Mouse (Mus musculus) heart, embryonic 12.5 days (tissue): ENCODE data around the gene Ccdc162. TPM values are rescaled to one million over a fixed set of nuclear protein-coding genes. Genes with fewer than 3 reads are reported as not detected.

Experiments
- ATAC-seq: fragments of 200-750 bp; cut with Nextera tagmentation; 2 replicates; pipeline ENCODE4 v1.8.0; 2017; ENCODE audit warnings: moderate TSS enrichment, moderate library complexity; ENCODE audit not compliant: insufficient number of reproducible peaks, low FRiP score
- H3K27ac ChIP-seq: fragments of 300-500 bp; sonication (generic); 2 replicates; pipeline ENCODE4 v1.5.1; 2016; ENCODE audit warnings: mild to moderate bottlenecking, moderate library complexity; ENCODE audit not compliant: poor library complexity, severe bottlenecking
- H3K27me3 ChIP-seq: fragments of 300-500 bp; sonication (generic); replicated peaks from 2 replicates; pipeline ENCODE4 v1.6.1; 2016; ENCODE audit warnings: mild to moderate bottlenecking, moderate library complexity
- H3K36me3 ChIP-seq: fragments of 300-500 bp; sonication (generic); 2 replicates; pipeline ENCODE4 v1.6.1; 2016; ENCODE audit warnings: mild to moderate bottlenecking, moderate library complexity
- H3K4me1 ChIP-seq: fragments of 300-500 bp; sonication (generic); replicated peaks from 2 replicates; pipeline ENCODE4 v1.6.1; 2016; ENCODE audit warnings: mild to moderate bottlenecking
- H3K4me2 ChIP-seq: fragments of 300-500 bp; sonication (generic); 2 replicates; pipeline ENCODE4 v1.6.1; 2016; ENCODE audit warnings: mild to moderate bottlenecking, moderate library complexity
- H3K4me3 ChIP-seq: fragments of 300-500 bp; sonication (generic); 2 replicates; pipeline ENCODE4 v1.5.1; 2016; ENCODE audit warnings: mild to moderate bottlenecking
- H3K9ac ChIP-seq: fragments of 300-500 bp; sonication (generic); 2 replicates; pipeline ENCODE4 v1.6.1; 2016; ENCODE audit warnings: mild to moderate bottlenecking, moderate library complexity
- H3K9me3 ChIP-seq: fragments of 300-500 bp; sonication (generic); replicated peaks from 2 replicates; pipeline ENCODE4 v1.6.1; 2016; ENCODE audit warnings: mild to moderate bottlenecking, moderate library complexity
- WGBS: fragments of 180-500 bp; shearing (Covaris S2); methylation state at CpG from one replicate; pipeline ENCODE4 v1.1.7; 2016; 5-methylcytosine and 5-hydroxymethylcytosine counted together
- polyA plus RNA-seq: library from polyadenylated mRNA; unstranded; fragments of >200 nt; fragmentation: Nextera tagmentation; extraction: Ambion mirVana; gene quantifications from 2 replicates; pipeline ENCODE4 v1.2.1, GENCODE M21; 2016

The Ccdc162 gene
- polyA plus RNA-seq, 1 experiment from 2014 or later, result 0.34 TPM

DNA sequence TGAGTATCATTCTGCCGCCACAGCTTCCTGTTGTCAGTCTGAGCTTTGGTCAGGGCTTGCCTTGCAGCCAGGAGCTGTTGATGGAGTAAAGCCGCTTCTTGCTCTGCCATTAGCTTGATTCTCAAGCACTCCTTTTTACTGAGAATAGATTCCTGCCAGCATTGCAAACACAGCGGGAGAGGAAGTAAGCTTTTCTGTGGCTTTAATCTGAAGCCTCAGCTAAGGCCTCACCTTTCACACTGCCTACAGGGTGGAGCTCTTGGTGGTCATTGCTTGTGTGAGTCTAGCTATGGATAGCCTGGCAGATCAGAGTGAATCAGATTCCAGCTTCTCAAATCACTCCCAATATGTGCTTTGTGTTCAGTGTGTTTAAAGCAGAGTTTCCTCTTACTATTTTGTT lies 164.1 kb downstream of the Ccdc162 start:
- WGBS, result 35% methylated on average over 3 of the region's 3 CpGs
- H3K27me3 ChIP-seq, result no peaks in the 10 kb centered on the region
- H3K36me3 ChIP-seq, result no peaks in the 10 kb centered on the region
- no peak overlapping the region for H3K4me3 ChIP-seq
- peaks cover 7% of the 10 kb centered on the region for H3K9me3 ChIP-seq
- H3K27ac ChIP-seq, result no peak overlapping the region
- no peak overlapping the region for H3K4me2 ChIP-seq
- ATAC-seq, result no peak
- H3K4me1 ChIP-seq, result peaks cover 15% of the 10 kb centered on the region; the same call in 1 of the 2 replicates
- no peak overlapping the region for H3K9ac ChIP-seq

DNA sequence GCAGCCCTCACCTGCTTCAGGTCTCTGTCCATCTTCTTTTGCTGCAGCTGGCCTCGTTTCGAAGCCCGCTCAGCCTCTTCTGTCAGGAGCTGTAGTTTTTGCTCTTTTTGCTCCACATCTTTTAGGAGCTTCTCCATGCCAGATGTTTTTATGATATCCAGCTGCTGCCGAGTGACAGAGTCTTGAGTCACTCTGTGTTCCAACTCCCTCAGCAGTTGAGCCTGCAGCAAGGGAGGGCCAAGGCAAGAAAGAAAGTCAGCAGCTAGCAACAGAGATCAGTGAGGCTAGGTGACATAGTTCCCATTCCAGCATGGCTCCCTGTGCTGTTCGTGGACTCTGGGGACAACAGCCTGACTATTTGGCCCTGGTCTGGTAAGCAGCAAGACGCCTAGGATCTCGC lies 165.7 kb downstream of the Ccdc162 start:
- WGBS, result 81% methylated on average over 7 of the region's 7 CpGs
- no peak overlapping the region for H3K27ac ChIP-seq
- no peak overlapping the region for H3K9ac ChIP-seq
- H3K4me1 ChIP-seq, result peaks cover 15% of the 10 kb centered on the region; the same call in 1 of the 2 replicates
- no peaks in the 10 kb centered on the region for H3K36me3 ChIP-seq
- no peak for ATAC-seq
- no peak overlapping the region for H3K4me2 ChIP-seq
- peaks cover 7% of the 10 kb centered on the region for H3K9me3 ChIP-seq
- no peak overlapping the region for H3K4me3 ChIP-seq
- no peaks in the 10 kb centered on the region for H3K27me3 ChIP-seq

DNA sequence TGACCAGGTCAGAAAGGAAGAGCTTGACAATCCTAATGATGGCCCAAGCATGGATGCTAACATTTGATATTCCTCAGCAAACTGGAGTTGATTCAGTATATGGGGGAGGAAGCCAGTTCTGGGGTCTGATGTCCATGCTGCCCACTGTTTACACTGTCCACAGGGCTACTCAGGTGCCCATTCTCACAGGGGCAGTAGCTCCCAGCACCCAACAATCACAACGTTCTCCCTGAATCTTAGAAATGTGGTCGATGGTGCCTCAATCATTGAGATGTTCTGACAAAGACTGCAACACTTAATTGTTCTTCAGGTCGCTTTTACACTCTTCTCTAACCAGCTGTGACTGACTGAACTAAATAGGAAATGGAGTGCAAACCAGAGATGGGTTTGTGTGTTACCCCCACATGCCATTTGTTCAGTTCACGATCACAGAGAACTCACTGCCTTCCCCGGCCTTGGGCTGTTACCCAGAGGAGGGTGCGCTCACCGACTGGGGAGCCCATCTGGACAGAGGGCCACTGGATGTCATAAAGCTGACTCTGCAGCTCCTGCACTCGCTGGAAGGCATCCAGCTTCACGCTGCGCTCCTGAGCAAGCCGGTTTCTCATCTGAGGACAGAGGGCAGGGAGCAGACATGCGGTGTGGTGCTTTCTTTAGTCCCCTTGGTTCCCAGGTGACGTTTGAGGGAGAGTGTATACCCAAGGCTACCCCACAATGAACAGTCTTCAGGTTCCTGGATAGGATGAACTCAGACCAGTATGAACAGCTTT lies 169.9 kb downstream of the Ccdc162 start:
- H3K36me3 ChIP-seq, result no peaks in the 10 kb centered on the region
- H3K4me3 ChIP-seq, result no peak overlapping the region
- WGBS, result 61% methylated on average over 13 of the region's 13 CpGs
- H3K9me3 ChIP-seq, result peaks cover 7% of the 10 kb centered on the region
- no peak overlapping the region for H3K4me2 ChIP-seq
- no peak for ATAC-seq
- no peak overlapping the region for H3K9ac ChIP-seq
- H3K27ac ChIP-seq, result no peak overlapping the region
- no peaks in the 10 kb centered on the region for H3K27me3 ChIP-seq
- H3K4me1 ChIP-seq, result peaks cover 10% of the 10 kb centered on the region

DNA sequence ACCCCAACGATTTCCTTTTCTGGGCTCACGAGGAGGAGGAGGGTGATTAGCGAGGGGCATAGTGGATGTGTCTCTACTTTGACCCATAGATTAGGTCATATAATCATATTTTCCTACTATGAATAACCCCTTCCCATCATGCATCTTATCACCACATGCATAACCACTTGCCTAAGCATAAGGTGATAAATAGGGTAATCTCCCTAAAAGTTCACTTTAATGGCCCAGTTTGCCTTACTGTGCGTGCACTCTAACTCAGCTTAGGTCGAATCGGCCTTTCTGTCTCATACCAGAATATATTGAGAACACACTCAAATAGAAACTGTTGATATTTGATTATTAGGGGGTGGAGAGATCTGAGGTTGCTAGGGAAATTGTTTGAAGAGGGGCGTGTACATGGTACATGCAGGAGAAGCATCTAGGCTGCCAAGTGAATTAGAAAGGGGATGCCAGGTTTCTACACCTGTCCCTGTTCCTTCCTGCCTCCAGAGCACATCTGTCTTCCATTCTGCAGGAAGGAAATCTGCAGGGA lies 171.1 kb downstream of the Ccdc162 start:
- H3K4me3 ChIP-seq, result no peak overlapping the region
- ATAC-seq, result no peak
- H3K9ac ChIP-seq, result no peak overlapping the region
- no peaks in the 10 kb centered on the region for H3K36me3 ChIP-seq
- no peak overlapping the region for H3K27ac ChIP-seq
- H3K4me2 ChIP-seq, result no peak overlapping the region
- H3K4me1 ChIP-seq, result peaks cover 10% of the 10 kb centered on the region
- H3K27me3 ChIP-seq, result no peaks in the 10 kb centered on the region
- H3K9me3 ChIP-seq, result peaks cover 7% of the 10 kb centered on the region
- WGBS, result 55% methylated on average over 7 of the region's 7 CpGs

DNA sequence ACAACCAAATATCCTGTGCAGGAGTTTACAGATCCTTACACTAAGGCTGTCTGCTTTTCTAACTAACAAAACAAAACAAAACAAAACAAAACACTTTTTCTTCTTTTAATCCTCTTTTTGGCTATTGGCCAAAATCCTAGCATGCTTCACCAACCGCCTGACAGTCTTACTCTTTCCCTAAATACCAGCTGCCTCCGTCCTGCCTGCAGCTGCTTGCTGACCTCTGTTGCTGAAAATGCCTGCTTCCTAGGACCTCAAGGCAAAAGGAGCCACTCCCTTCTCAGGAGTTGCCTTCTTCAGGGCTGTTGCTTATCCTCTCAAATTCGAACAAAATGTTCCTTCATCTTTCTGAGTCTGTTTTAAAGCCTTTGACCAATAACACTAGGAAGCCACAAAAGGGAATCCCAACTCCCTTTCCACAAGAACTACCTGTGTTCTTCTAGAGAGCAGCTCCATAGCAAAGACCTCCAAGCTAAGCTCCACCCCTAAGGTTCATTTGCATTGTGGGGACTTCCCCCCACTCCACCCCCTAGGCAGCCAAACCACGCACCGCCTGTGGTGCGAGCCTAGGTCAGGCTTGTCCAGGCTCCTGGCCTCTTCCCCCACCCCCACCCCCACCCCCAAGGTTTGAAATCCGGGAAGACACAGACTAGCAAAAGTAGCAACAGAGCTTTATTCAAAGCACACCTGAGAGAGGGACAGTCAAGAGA lies 171.8 kb downstream of the Ccdc162 start:
- Histone ChIP-seq H3K9ac (no peak overlapping the region), H3K27me3 (no peaks in the 10 kb centered on the region), H3K4me1 (peaks cover 10% of the 10 kb centered on the region), H3K4me3 (no peak overlapping the region), H3K9me3 (peaks cover 5% of the 10 kb centered on the region), H3K27ac (no peak overlapping the region), H3K36me3 (no peaks in the 10 kb centered on the region), H3K4me2 (no peak overlapping the region)
- no peak for ATAC-seq
- 7% methylated on average over 7 of the region's 7 CpGs for WGBS

DNA sequence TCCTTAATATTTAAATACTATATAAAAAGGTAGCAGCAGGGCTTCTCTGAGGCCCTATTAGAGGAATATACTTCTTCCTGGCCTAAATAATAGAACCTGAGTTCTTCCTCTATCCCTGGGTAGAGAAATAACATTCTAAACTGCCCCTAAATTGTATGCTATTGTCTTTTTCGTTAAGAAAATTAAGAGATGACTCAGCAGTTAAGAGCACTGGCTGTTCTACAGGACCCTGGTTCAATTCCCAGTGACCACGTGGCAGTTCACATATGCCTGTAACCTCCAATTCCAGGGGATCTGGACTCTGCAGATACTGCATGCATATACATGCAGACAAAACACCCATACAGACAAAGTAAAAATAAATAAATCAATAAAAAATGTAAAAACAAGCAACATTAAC lies 172.6 kb downstream of the Ccdc162 start:
- 59% methylated on average over 2 of the region's 2 CpGs for WGBS
- Histone ChIP-seq H3K9ac (no peak overlapping the region), H3K4me2 (no peak overlapping the region), H3K36me3 (0 out of 2 replicates have a peak, but pooled peaks cover 5% of the 10 kb centered on the region), H3K4me3 (no peak overlapping the region), H3K27me3 (no peaks in the 10 kb centered on the region), H3K4me1 (peaks cover 10% of the 10 kb centered on the region), H3K9me3 (no peaks in the 10 kb centered on the region), H3K27ac (no peak overlapping the region)
- ATAC-seq, result no peak

DNA sequence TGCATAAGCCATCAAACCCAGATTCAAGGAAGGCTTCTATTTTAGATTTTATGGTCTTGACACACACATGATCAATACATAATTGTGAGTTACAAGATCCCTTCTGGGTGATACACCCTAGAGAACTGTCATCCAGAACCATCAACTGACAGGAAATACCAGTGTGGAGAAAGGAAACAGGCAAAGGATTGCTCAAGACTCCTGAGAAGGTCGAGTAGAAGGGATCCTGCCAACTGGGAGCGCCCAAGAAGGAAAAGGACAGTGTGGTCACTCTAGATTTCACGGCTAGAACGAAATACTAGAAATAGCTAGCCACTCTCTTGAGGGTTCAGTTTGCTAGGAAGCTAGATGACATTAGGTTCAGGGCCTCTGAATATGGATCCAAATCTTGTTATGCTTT lies 173.0 kb downstream of the Ccdc162 start:
- peaks cover 10% of the 10 kb centered on the region for H3K4me1 ChIP-seq
- H3K9ac ChIP-seq, result no peak overlapping the region
- H3K36me3 ChIP-seq, result 0 out of 2 replicates have a peak, but pooled peaks cover 5% of the 10 kb centered on the region
- 78% methylated on average over 4 of the region's 4 CpGs for WGBS
- no peaks in the 10 kb centered on the region for H3K9me3 ChIP-seq
- ATAC-seq, result no peak
- H3K27ac ChIP-seq, result no peak overlapping the region
- no peak overlapping the region for H3K4me2 ChIP-seq
- H3K4me3 ChIP-seq, result no peak overlapping the region
- no peaks in the 10 kb centered on the region for H3K27me3 ChIP-seq

DNA sequence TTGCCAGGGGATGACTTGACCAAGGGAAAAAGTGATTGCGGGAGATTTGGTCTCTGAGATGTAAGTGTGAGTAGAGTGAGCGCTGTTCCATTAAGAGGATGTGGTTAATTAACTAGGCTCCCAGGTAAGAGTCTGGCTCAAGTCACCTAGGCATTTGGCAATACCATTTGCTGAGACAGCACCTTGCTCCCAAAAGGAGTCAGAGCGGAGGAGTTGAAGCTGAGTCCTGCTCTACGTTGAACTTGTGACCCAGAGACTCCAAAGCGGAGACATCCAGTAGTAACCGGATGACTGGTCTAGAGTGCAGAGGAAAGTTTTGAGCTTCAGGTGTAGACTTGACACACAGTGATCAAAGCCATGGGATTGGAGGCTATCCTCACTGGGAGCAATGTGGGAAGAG lies 174.4 kb downstream of the Ccdc162 start:
- H3K4me3 ChIP-seq, result no peak overlapping the region
- no peak overlapping the region for H3K9ac ChIP-seq
- H3K9me3 ChIP-seq, result no peaks in the 10 kb centered on the region
- ATAC-seq, result no peak
- no peak overlapping the region for H3K27ac ChIP-seq
- H3K4me2 ChIP-seq, result no peak overlapping the region
- 91% methylated on average over 6 of the region's 6 CpGs for WGBS
- H3K27me3 ChIP-seq, result no peaks in the 10 kb centered on the region
- H3K36me3 ChIP-seq, result peaks cover 16% of the 10 kb centered on the region
- peaks cover 10% of the 10 kb centered on the region for H3K4me1 ChIP-seq

DNA sequence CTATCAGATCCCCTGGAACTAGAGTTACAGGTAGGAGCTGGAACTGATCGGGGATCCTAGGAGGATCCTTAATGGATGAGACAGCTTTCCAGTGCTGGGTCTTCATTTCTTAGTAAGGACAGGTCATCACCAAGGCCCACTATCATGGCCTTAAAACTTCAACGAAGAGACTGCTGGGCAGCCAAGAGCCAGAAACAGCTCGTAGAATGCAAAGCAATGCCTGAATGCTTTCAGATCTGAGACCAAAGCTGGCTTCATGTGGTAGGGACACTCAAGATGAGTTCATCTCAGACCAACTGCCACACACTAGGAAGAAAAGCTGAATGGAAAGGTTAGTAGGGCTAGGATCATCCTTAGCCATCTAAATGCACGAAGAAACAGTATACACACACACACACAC lies 177.4 kb downstream of the Ccdc162 start:
- Histone ChIP-seq H3K4me3 (no peak overlapping the region), H3K9ac (no peak overlapping the region), H3K27me3 (no peaks in the 10 kb centered on the region), H3K36me3 (peaks cover 45% of the 10 kb centered on the region), H3K9me3 (no peaks in the 10 kb centered on the region), H3K27ac (no peak overlapping the region), H3K4me2 (no peak overlapping the region), H3K4me1 (no peaks in the 10 kb centered on the region)
- WGBS, result 92% methylated on average over 4 of the region's 4 CpGs
- ATAC-seq, result no peak

DNA sequence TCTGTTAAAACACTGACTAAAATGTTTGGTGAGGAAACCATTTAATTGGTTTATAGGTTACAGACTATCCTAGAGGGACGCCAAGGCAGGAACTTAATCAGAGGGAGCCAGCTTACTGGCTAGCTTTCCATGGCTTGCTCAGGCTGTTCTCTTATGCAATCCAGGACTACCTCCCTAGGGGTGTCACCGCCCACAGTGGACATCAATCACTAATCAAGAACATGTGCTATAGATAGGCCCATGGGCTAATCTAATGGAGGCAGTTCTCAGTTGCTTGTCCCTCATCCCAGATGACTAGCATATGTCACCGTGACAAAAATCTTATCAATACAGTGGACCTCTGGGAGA lies 178.5 kb downstream of the Ccdc162 start:
- H3K27me3 ChIP-seq, result no peaks in the 10 kb centered on the region
- H3K36me3 ChIP-seq, result peaks cover 55% of the 10 kb centered on the region
- ATAC-seq, result no peak
- H3K27ac ChIP-seq, result no peak overlapping the region
- H3K9ac ChIP-seq, result no peak overlapping the region
- no peaks in the 10 kb centered on the region for H3K9me3 ChIP-seq
- no peak overlapping the region for H3K4me3 ChIP-seq
- H3K4me2 ChIP-seq, result no peak overlapping the region
- H3K4me1 ChIP-seq, result no peaks in the 10 kb centered on the region
- 88% methylated on average over 3 of the region's 3 CpGs for WGBS

DNA sequence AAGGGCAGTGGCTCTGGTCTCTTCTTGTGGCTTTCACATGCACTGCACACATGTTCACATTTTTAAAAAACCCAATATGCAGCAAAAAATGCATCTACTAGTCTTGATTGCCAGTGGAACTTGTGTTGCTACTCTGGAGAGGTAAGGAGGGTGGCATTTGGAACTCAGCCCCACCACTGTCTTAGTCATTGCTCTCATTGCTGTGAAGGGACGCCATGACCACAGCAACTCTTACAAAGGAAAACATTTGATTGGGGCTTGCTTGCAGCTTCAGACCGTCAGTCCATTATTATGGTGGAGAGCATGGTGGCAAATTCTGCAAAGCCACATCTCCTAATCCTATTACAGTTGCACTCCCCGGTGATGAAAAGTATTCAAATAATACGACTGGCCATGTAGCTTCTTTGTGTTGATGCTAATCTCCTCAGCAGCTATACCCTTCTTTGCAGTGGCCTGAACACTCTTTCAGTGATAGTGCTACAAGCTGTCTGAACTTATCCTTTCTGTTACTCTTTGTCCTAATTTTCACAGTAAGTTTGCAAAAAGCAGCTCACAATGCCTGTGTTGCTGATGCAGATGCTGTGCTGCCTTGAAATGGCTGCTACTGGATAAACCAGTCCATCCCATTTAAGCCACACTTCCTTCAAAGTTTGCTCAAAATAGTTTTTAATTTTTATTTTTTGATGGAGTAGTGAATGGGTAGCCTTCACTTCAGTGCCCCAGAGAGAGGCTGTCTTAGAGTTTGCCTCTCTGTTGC lies 179.0 kb downstream of the Ccdc162 start:
- H3K27ac ChIP-seq, result no peak overlapping the region
- H3K9me3 ChIP-seq, result no peaks in the 10 kb centered on the region
- ATAC-seq, result no peak
- no peaks in the 10 kb centered on the region for H3K27me3 ChIP-seq
- no peak overlapping the region for H3K9ac ChIP-seq
- no peak overlapping the region for H3K4me2 ChIP-seq
- H3K36me3 ChIP-seq, result peaks cover 60% of the 10 kb centered on the region
- H3K4me3 ChIP-seq, result no peak overlapping the region
- WGBS, result 87% methylated on average over 4 of the region's 4 CpGs
- H3K4me1 ChIP-seq, result no peaks in the 10 kb centered on the region
